Mouse (Mus musculus): ENCODE data around the gene Nek8.

DNA sequence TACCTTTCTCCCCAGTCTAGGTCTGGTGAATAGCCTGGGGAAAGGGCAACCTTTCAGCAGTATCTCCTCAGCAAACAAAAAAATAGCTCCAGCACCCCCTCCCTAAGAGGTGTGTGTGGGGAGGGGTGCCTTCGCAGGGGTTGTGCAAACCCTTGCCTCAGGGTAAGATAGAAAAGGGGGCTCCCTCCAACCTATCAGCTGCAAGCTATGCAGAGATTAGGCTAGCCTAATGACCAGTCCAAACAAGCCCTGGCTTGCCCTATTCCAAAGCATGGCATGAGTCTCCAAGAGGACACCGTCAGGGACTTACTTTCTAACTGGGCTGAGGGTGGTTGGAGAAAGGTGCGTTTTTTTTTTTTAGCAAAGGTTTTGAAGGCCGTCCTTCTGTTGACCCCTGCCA lies 10.3 kb downstream of the Nek8 start:
- TF ChIP-seq POLR2A (IDR thresholded peaks at IDR 0.05; ENCODE audit: low read depth, low read length) (peak; percentile 24), CTCF (IDR thresholded peaks at IDR 0.05; ENCODE audit: borderline replicate concordance, insufficient read depth, low read length) (no peak)

Data from embryonic fibroblast, embryonic 13.5 days (primary cell).